Mouse (Mus musculus) stomach, postnatal 0 days (tissue): ENCODE data around the gene Zfp59.

Experiments
- CTCF ChIP-seq: IDR thresholded peaks from 2 replicates; pipeline ENCODE4 v1.5.1; 2016; ENCODE audit warnings: antibody characterized with exemption, low read depth, mild to moderate bottlenecking, moderate library complexity
- EP300 ChIP-seq: optimal IDR thresholded peaks from 2 replicates; pipeline ENCODE3; 2016; ENCODE audit warnings: antibody characterized with exemption

DNA sequence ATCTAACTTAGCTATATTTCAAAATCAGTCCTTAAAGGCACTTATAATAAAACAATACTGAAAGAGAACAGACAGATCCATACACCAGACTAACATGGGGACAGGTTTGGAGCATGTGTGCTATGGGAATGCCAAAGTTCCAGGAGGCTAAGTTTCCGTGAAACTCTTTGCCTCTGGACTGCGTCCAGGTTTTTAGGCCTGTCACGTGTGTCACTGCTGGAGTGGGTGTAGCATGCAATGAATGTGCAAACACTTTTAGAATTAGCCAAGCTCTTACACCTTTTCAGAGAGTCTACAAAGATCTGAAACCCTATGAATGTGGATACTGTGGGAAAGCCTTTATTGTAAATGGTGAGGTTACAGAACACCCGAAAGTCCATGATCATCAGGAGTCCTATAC, 43.3 kb downstream of the Zfp59 start:
- TF ChIP-seq CTCF, result no peak
- no peak for TF ChIP-seq EP300
